Mouse (Mus musculus): ENCODE results near the gene Gm20929. TPM values are rescaled to one million over a fixed set of nuclear protein-coding genes. Genes with fewer than 3 reads are reported as not detected.
"Not testable (repeated sequence)": the region's sequence is repeated elsewhere in the genome, so short reads cannot be mapped to it uniquely, and the experiment has no call there.

Gene Gm20929
- not detected for total RNA-seq (2021)
- long read RNA-seq, experiment 1: 0 reads
- long read RNA-seq, experiment 2: 0 reads

- not testable (repeated sequence) for DNase-seq
Measured at GRCm38 (mm10) chrY:53843649-53844048, at the start of gene Gm20929. Gene Gm20929, plus strand, starts transcription at chrY:53843949.

Measured in adrenal gland, postnatal 36 days (tissue).